Mouse (Mus musculus): Measurements from ENCODE around the gene Dlgap4.
"Not testable (repeated sequence)": the region's sequence is repeated elsewhere in the genome, so short reads cannot be mapped to it uniquely, and the experiment has no call there.

Gene Dlgap4

DNA sequence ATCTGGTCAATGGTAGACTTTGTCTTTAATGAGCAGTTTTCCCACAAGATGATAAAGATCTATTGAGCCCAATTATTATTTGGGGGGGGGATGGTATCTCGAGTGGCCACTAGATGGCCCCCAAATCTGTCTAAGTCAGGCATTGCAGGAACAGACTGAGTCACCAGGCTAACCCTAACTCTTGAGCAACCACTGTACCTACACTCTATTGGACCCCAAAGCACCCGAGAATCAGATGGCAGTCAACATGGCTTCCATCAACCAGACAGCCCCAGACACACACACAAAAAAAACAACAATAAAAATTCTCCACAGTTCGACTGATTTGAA is 174.2 kb downstream of the Dlgap4 start:
- no peak for DNase-seq (ENCODE audit: extremely low spot score, low read depth, low spot score)

DNA sequence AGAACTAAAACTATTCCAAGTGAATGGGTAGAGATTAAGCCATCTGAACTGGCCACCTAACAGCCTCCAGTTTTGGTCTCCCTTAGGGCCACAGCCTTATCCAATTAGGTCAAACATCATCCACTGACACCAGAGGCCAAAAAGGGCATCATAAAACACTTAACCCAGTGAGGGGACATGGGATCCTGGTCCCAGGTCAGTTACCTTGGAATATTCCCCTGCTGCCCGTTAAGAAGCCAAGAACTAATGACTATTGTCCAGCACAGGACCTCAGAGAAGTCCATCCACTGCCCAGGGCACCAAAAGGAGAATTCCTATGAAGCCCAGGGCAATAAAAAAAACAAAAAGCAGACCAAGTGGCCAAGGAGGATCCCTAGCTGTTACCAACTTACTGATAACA is 175.3 kb downstream of the Dlgap4 start:
- no peak for DNase-seq (ENCODE audit: extremely low spot score, low read depth, low spot score)

DNA sequence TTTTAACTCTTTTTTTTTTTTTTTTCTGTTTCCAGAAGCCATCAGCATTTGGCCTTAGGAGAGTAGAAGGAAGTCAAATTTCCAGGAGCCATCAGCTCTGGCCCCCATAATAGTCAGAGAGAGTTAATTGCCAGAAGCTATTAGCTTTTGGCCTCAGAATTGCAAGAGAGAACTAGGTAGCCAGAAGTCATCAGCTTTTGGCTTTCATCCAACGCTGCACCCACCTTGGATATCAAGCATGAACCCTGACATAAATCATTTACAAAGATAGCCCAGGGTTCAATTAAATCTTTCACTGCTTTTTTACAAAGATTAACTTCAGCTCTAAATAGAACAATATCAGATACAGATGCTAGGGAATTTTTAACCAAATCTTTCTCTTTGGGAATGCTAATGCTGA is 185.0 kb downstream of the Dlgap4 start:
- DNase-seq (ENCODE audit: extremely low spot score, low read depth, low spot score) = no peak

DNA sequence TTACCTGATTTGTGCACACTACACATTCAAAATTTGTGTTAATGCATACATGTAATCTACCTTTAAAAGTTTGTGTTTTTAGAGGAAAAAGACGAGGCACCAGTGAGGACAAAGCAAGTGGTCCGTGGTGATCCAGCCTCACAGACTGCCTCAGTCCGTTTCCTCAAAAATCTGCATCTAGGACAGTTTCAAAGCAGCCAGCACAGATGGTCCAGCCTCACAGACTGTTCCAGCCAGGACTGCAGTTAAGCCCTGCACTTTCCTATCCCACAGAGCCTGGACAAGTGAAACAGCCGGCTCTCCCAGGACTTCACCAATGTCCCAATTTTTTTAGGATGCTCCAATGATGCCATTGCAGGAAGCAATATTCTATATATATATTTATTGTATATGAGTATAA is 187.5 kb downstream of the Dlgap4 start:
- no peak for DNase-seq (ENCODE audit: extremely low spot score, low read depth, low spot score)

DNA sequence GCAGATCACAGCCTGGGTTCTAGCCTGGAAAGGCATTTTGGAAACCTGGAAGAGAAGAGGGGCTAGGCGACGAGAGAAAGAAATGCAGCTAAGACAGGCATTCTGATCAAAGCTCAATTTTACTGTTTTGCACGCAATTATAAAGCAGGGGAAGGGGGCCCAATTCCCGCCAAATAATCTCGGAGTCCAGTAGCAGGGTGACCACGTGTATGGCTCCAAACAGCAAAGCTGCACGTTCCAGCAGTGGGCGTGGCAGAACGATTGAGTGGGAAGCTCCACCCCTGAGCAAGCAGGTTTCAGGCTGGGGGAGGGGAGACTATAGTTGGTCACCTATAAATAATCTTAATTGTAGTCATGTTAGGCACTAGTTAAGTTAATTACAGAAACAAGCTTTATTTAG is 188.6 kb downstream of the Dlgap4 start:
- DNase-seq (ENCODE audit: extremely low spot score, low read depth, low spot score) = not testable (repeated sequence)

DNA sequence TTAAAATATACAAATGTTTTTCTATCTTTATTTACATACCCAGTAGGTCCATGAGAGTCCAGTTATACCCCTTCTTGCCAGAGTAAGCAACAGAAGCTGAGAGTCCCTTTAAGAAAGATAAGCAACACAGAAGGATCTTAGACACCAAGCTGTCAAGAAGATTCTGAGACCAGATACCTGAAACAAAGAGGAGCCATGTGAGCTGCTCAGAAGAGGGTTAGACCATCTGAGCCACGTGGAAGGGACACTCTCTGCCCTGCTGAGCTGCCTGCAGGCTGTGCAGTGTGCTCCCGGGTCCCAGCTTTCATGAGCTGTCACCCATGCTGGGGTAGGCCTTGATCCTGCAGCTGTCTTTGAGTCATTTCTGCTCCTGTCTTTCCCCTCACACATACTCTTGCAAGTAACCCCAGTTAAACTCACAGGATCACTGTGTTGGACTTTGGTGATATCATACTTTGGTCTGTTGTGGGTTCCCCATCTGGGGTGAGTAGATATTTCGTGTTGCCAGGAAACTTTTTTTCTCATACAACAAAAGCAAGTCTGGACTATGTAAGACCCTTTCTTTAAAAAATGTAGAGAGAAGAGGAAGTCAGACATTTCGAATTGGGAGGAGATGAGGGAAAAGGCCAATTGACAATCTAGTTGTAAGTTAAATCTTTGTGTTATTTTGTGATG is 190.3 kb downstream of the Dlgap4 start:
- DNase-seq (ENCODE audit: extremely low spot score, low read depth, low spot score) = no peak

DNA sequence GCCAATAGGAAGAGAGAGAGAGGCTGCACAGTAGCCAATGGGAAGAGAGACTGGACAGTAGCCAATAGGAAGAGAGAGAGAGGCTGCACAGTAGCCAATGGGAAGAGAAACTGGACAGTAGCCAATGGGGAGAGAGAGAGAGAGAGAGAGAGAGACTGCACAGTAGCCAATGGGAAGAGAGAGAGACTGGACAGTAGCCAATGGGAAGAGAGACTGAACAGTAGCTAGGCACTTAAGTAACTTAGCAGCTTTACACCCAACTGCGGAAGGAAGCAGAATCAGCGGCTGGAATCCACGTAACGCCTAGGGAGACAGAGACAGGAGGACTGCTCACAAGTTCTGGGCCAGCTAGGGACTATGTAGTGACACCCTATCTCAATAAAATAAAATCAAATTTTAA is 191.1 kb downstream of the Dlgap4 start:
- no peak for DNase-seq (ENCODE audit: extremely low spot score, low read depth, low spot score)

DNA sequence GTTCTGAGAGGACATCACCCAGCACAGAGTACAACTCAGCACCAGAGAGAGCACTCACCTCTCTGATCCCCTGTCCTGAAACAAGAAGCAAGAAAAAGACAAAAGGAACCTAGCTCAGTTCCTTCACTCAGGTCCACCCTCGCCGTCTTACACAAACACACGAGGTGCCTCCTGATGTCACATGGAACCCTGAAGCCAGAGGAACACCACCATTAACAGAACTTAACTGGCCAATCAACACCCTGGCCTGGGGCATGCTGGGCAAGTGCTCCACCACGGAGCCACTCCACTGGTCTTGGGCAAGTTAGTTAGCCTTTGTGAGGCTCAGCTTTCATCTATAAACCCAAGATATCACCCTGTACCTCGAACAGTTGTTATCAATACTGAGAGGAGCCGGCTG is 193.4 kb downstream of the Dlgap4 start:
- no peak for DNase-seq (ENCODE audit: extremely low spot score, low read depth, low spot score)

DNA sequence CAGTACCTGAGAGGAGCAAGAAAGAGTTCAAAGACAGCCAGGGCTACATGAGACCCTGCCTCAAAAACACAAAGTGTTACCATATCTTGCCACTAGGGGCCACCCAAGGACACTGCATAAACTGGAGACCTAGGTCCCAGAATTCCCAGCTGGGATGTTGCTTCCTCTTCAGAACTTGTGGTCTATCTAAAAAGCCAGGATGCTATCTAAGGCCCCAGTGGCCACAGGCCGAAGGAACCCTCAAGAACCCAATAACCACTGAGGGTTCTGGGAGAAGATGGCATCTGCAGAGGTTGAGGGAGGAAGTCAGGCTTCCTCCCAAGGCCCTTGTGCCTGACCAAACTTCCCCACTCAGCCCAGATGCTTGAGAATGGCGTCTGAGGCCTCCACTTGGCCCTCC is 196.1 kb downstream of the Dlgap4 start:
- DNase-seq (ENCODE audit: extremely low spot score, low read depth, low spot score) = peak; percentile 72

DNA sequence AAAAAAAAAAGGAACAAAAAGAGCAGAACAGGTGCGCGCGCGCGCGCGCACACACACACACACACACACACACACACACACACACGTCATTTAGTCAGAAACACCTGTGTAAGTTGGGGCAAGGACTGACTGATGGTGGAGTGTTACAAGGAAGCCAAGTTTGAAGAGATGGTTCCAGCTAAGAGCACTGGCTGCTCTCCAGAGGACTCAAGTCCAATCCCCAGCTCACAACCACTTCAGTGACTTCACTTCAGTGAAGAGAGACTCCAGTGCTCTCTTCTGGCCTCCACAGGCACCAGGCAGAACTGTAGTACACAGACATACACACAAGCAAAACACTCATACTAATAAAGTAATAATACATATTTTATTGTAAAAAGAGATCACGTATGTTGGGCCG is 197.2 kb downstream of the Dlgap4 start:
- no peak for DNase-seq (ENCODE audit: extremely low spot score, low read depth, low spot score)

DNA sequence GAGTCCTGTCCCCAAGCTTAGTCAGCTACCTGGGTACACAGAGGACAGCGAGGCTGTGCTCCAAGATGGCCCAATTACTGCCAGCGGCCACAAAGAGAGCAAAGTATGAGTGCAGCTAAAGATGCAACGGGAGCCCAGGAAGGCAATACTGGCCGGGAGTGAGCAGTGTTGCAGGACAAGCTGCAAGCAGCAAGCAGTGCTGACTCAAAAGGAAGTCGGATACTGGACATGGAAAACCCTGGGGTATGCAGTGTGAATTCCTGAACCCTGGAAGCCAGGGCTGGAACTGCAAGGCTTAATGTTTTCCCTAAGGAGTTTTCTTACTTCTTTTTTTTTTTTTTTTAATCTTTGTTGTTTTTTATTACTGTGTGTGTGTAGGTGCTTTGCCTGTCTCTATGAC is 198.1 kb downstream of the Dlgap4 start:
- no peak for DNase-seq (ENCODE audit: extremely low spot score, low read depth, low spot score)

Measured in hindlimb bud, embryonic 11.5 days (tissue).